Mouse (Mus musculus) bone marrow, adult 2 months (tissue): ENCODE measurements around the gene Ano8.

Experiments used
- CTCF ChIP-seq: fragments of 200-500 bp; IDR thresholded peaks from 2 replicates; pipeline ENCODE4 v1.5.1; 2011; ENCODE audit warnings: low read length, control low read depth; ENCODE audit not compliant: control insufficient read depth, insufficient read depth
- POLR2A ChIP-seq: fragments of 200-500 bp; IDR thresholded peaks from 2 replicates; pipeline ENCODE4 v1.6.1; 2011; ENCODE audit warnings: low read depth, mild to moderate bottlenecking, control low read depth, low read length, borderline replicate concordance; ENCODE audit not compliant: control insufficient read depth

- TF ChIP-seq CTCF (no peak), POLR2A (no peak)
These were observed 2.7 kb upstream of the Ano8 start for GRCm38 (mm10) chr8:71488454-71488853.
